Mouse (Mus musculus) skeletal muscle tissue, adult 2 months (tissue): Measurements from ENCODE around the gene Gm20431.

ENCODE experiments used
- DNase-seq: peaks from one replicate; pipeline ENCODE4 v3.0.0-alpha.2; 2012; ENCODE audit warnings: low read depth, low spot score

Gene Gm20431

GRCm38 (mm10) chr2:167689501-167690218 lies 28.4 kb upstream of the Gm20431 start, which contains the start of gene Tmem189:
Tmem189 (minus strand) TSS chr2:167689822.
- peak; percentile 91 for DNase-seq

GRCm38 (mm10) chr2:167688498-167689451 lies 27.5 kb upstream of the Gm20431 start, which contains the start of gene Cebpb:
Cebpb (plus strand) TSS chr2:167688915.
- DNase-seq = peak; percentile 82

- no peak for DNase-seq
Measured at GRCm38 (mm10) chr2:167688126-167688497, 26.8 kb upstream of the Gm20431 start.

GRCm38 (mm10) chr2:167687651-167688101 lies 26.4 kb upstream of the Gm20431 start:
- no peak for DNase-seq

GRCm38 (mm10) chr2:167687250-167687586 lies 25.9 kb upstream of the Gm20431 start:
- DNase-seq = no peak

- no peak for DNase-seq
Measured at GRCm38 (mm10) chr2:167686382-167687249, 25.3 kb upstream of the Gm20431 start.

GRCm38 (mm10) chr2:167685865-167686264 lies 24.6 kb upstream of the Gm20431 start:
- no peak for DNase-seq

GRCm38 (mm10) chr2:167685137-167685536 lies 23.8 kb upstream of the Gm20431 start:
- DNase-seq = peak; percentile 93

- DNase-seq = no peak
Measured at GRCm38 (mm10) chr2:167683721-167684120, 22.4 kb upstream of the Gm20431 start.

- no peak for DNase-seq
Measured at GRCm38 (mm10) chr2:167680657-167681056, 19.4 kb upstream of the Gm20431 start.

- no peak for DNase-seq
Measured at GRCm38 (mm10) chr2:167679902-167680430, 18.7 kb upstream of the Gm20431 start.

GRCm38 (mm10) chr2:167678600-167678999 lies 17.3 kb upstream of the Gm20431 start:
- no peak for DNase-seq

GRCm38 (mm10) chr2:167675120-167675909 lies 14.0 kb upstream of the Gm20431 start:
- DNase-seq = no peak

GRCm38 (mm10) chr2:167672212-167672685 lies 11.0 kb upstream of the Gm20431 start:
- DNase-seq = no peak

- no peak for DNase-seq
Measured at GRCm38 (mm10) chr2:167671101-167671633, 9.9 kb upstream of the Gm20431 start.

- no peak for DNase-seq
Measured at GRCm38 (mm10) chr2:167669398-167669797, 8.1 kb upstream of the Gm20431 start.

GRCm38 (mm10) chr2:167668426-167668825 lies 7.1 kb upstream of the Gm20431 start:
- no peak for DNase-seq

- DNase-seq = no peak
Measured at GRCm38 (mm10) chr2:167665972-167666713, 4.8 kb upstream of the Gm20431 start.

GRCm38 (mm10) chr2:167662713-167663112 lies 1.4 kb upstream of the Gm20431 start:
- DNase-seq = no peak
